In the genomic region with DNA sequence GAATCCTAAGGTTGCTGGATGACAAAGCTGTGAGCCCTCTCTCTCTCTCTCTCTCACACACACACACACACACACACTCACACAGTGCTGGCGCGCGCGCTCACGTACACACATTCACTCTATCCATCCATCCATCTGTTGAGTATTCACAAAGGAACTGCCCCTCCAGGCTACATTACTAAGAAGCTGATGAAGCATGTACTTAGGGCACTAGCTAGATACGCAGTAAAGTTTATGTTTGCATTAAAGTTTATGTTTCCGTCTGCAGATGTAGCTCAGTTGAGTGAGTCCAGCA, we compare ENCODE assay signal across 8 mouse cellular contexts. TPM values are rescaled to one million over a fixed set of nuclear protein-coding genes. Genes with fewer than 3 reads are reported as not detected.
A peak's percentile ranks its signal among the peaks of the same experiment; 100 is the strongest.
DNase-seq lines count a peak whose midpoint lies in the region; ATAC-seq and TF ChIP-seq lines count a peak whose summit lies in the region.

No protein-coding gene starts in this region.

- no peak for ATAC-seq in heart, embryonic 13.5 days (ENCODE audit: extremely low read depth, insufficient number of reproducible peaks, low FRiP score, low TSS enrichment)
- ATAC-seq in forebrain, embryonic 16.5 days, result 0 out of 2 replicates have a peak, but pooled peaks have one; percentile 4
- ATAC-seq in megakaryocyte-erythroid progenitor cell, adult 5-6 weeks (replicated peaks; ENCODE audit: low FRiP score, low TSS enrichment, poor library complexity, severe bottlenecking), result no peak

- 42% methylated on average over 7 of the region's 7 CpGs for WGBS in heart, embryonic 13.5 days
- WGBS in forebrain, embryonic 16.5 days, result 25% methylated on average over 7 of the region's 7 CpGs
- 74% methylated on average over 7 of the region's 7 CpGs for WGBS in macrophage (ENCODE audit: missing documents)

- no peak overlapping the region for H3K27ac ChIP-seq in heart, embryonic 13.5 days (replicated peaks)
- H3K27ac ChIP-seq in ES-Bruce4 (ENCODE audit: insufficient read depth, low read length) (no peak overlapping the region), macrophage (peak overlapping the region; percentile 69)
- H3K27ac ChIP-seq in forebrain, embryonic 16.5 days (ENCODE audit: low read length), result no peak overlapping the region

- peak overlapping the region; percentile 99 for H3K4me2 ChIP-seq in heart, embryonic 13.5 days
- peak overlapping the region; percentile 99 for H3K4me2 ChIP-seq in forebrain, embryonic 16.5 days (ENCODE audit: low read length)

- no peak for TF ChIP-seq CTCF in ES-Bruce4 (IDR thresholded peaks at IDR 0.05; ENCODE audit: low read depth, low read length)

- TF ChIP-seq POLR2A in ES-Bruce4 (IDR thresholded peaks at IDR 0.05; ENCODE audit: insufficient read depth, low read length), result no peak

- H3K9me3 ChIP-seq in heart, embryonic 13.5 days, result no peaks in the 10 kb centered on the region
- H3K9me3 ChIP-seq in ES-Bruce4 (replicated peaks; ENCODE audit: control insufficient read depth, insufficient read depth, low read length, poor library complexity, severe bottlenecking), result no peaks in the 10 kb centered on the region
- no peaks in the 10 kb centered on the region for H3K9me3 ChIP-seq in forebrain, embryonic 16.5 days (ENCODE audit: control insufficient read depth, low read length)

- TF ChIP-seq EP300 in ES-Bruce4 (IDR thresholded peaks at IDR 0.05; ENCODE audit: insufficient read depth, low read depth, low read length), result no peak

- H3K36me3 ChIP-seq in heart, embryonic 13.5 days, result no peaks in the 10 kb centered on the region
- H3K36me3 ChIP-seq in ES-Bruce4 (ENCODE audit: control insufficient read depth, insufficient read depth, low read length, poor library complexity, severe bottlenecking), result no peaks in the 10 kb centered on the region
- H3K36me3 ChIP-seq in forebrain, embryonic 16.5 days (ENCODE audit: control insufficient read depth, insufficient read depth), result no peaks in the 10 kb centered on the region
- no peaks in the 10 kb centered on the region for H3K36me3 ChIP-seq in macrophage (ENCODE audit: inconsistent target)

- H3K79me2 ChIP-seq in macrophage (ENCODE audit: inconsistent target), result peaks cover 18% of the 10 kb centered on the region

- intact Hi-C loops in heart, postnatal 10 days (cut with DNase I), result loop anchor here (5.0 kb wide), 1 partner anchor 144 kb away; a partner anchor contains a TSS

- H3K4me1 ChIP-seq in heart, embryonic 13.5 days, result peaks cover 18% of the 10 kb centered on the region
- no peaks in the 10 kb centered on the region for H3K4me1 ChIP-seq in ES-Bruce4 (ENCODE audit: control insufficient read depth, insufficient read depth, low read length)
- H3K4me1 ChIP-seq in forebrain, embryonic 16.5 days (replicated peaks; ENCODE audit: control insufficient read depth, insufficient read depth, low read length), result peaks cover 13% of the 10 kb centered on the region

- H3K4me3 ChIP-seq in heart, embryonic 13.5 days, result peak overlapping the region; percentile 86
- H3K4me3 ChIP-seq in ES-Bruce4 (ENCODE audit: low read depth, low read length) (peak overlapping the region; percentile 43; the same call in 1 of the 2 replicates), macrophage (ENCODE audit: inconsistent target) (peak overlapping the region; percentile 30)
- H3K4me3 ChIP-seq in forebrain, embryonic 16.5 days (replicated peaks; ENCODE audit: low read length), result peak overlapping the region; percentile 83

- H3K27me3 ChIP-seq in heart, embryonic 13.5 days (replicated peaks), result no peaks in the 10 kb centered on the region
- H3K27me3 ChIP-seq in ES-Bruce4 (ENCODE audit: control insufficient read depth, insufficient read depth, low read length, poor library complexity, severe bottlenecking), result no peaks in the 10 kb centered on the region
- H3K27me3 ChIP-seq in forebrain, embryonic 16.5 days (replicated peaks; ENCODE audit: control insufficient read depth, insufficient read depth, low read length), result no peaks in the 10 kb centered on the region

- DNase-seq in heart, postnatal 10 days, result no peak
- no peak for DNase-seq in thymus, adult 18-20 months
- no peak for DNase-seq in left cerebral cortex, adult 18-20 months (ENCODE audit: low spot score in 2 of 2)

- H3K9ac ChIP-seq in heart, embryonic 13.5 days, result peak overlapping the region; percentile 72
- H3K9ac ChIP-seq in ES-Bruce4 (ENCODE audit: low read depth, poor library complexity, severe bottlenecking), result peak overlapping the region; percentile 63
- H3K9ac ChIP-seq in forebrain, embryonic 16.5 days (replicated peaks; ENCODE audit: low read depth, low read length), result no peak overlapping the region

RNA-seq across cellular contexts. Expression of a gene that starts 0.7 kb away (rescaled TPM):
- 53.0 and 70.2 TPM in 2 replicates for polyA plus RNA-seq in heart, embryonic 13.5 days (2015; fragmentation: Nextera tagmentation; extraction: Ambion mirVana)
- total RNA-seq in heart, postnatal 10 days (2021), result 1 to 10 TPM; 3.4 to 7.1 TPM
- polyA plus RNA-seq in ES-Bruce4 (2011; ENCODE audit: insufficient read depth, insufficient read length, low read depth, missing spikeins), result 21.0 and 26.1 TPM in 2 replicates
- polyA plus RNA-seq in forebrain, embryonic 16.5 days (2015; fragmentation: Nextera tagmentation; extraction: Ambion mirVana), result 36.8 and 40.3 TPM in 2 replicates
- 1 to 10 TPM in 22 of 26 experiments, under 1 TPM in 3, not detected in 1; 0.90 to 5.5 (median 2.0) TPM for total RNA-seq in macrophage (2018; cell fraction: chromatin; rRNA removed)
- 10 to 100 TPM; 39.8 to 84.0 (median 63.6) TPM for total RNA-seq in macrophage (2018; cell fraction: cytosol; rRNA removed)
- 10 to 100 TPM in 25 of 26 experiments, 1 to 10 TPM in 1; 8.7 to 57.6 (median 26.1) TPM for total RNA-seq in macrophage (2018; cell fraction: nucleus; rRNA removed)
- polyA plus RNA-seq in macrophage (2018), result 56.1 to 133 TPM (median 86.1 TPM) in 3 replicates
- total RNA-seq in left cerebral cortex, adult 18-20 months (2021), result 10 to 100 TPM; 28.1 to 30.8 TPM
- 20.4 and 21.1 TPM in 2 replicates for total RNA-seq in megakaryocyte-erythroid progenitor cell, adult 5-6 weeks (2014; fragmentation: Nextera tagmentation)
- total RNA-seq in megakaryocyte-erythroid progenitor cell, adult 5-6 weeks (2017), result 29.5 and 40.7 TPM in 2 replicates

RNA-seq across cellular contexts. Expression of a gene that starts 7.9 kb away (rescaled TPM):
- polyA plus RNA-seq in heart, embryonic 13.5 days (2015; fragmentation: Nextera tagmentation; extraction: Ambion mirVana), result 29.2 and 30.6 TPM in 2 replicates
- 1 to 10 TPM in 1 of 2 experiments, under 1 TPM in 1; 0.45 to 2.1 TPM for total RNA-seq in heart, postnatal 10 days (2021)
- 44.0 and 55.6 TPM in 2 replicates for polyA plus RNA-seq in ES-Bruce4 (2011; ENCODE audit: insufficient read depth, insufficient read length, low read depth, missing spikeins)
- polyA plus RNA-seq in forebrain, embryonic 16.5 days (2015; fragmentation: Nextera tagmentation; extraction: Ambion mirVana), result 18.4 and 21.2 TPM in 2 replicates
- total RNA-seq in macrophage (2018; cell fraction: chromatin; rRNA removed), result 1 to 10 TPM in 20 of 26 experiments, not detected in 6; 1.4 to 8.9 (median 2.4) TPM
- total RNA-seq in macrophage (2018; cell fraction: cytosol; rRNA removed), result 1 to 10 TPM in 11 of 26 experiments, under 1 TPM in 15; 0.22 to 1.9 (median 0.87) TPM
- total RNA-seq in macrophage (2018; cell fraction: nucleus; rRNA removed), result 10 to 100 TPM in 1 of 26 experiments, 1 to 10 TPM in 15, under 1 TPM in 2, not detected in 8; 0.63 to 24.9 (median 1.8) TPM
- 1.1 to 4.8 TPM (median 2.5 TPM) in 3 replicates for polyA plus RNA-seq in macrophage (2018)
- 1 to 10 TPM; 2.4 to 3.9 TPM for total RNA-seq in left cerebral cortex, adult 18-20 months (2021)
- total RNA-seq in megakaryocyte-erythroid progenitor cell, adult 5-6 weeks (2014; fragmentation: Nextera tagmentation), result 36.0 and 78.4 TPM in 2 replicates
- total RNA-seq in megakaryocyte-erythroid progenitor cell, adult 5-6 weeks (2017), result 9.3 and 19.2 TPM in 2 replicates

RNA-seq across cellular contexts. Expression of a gene that starts 11.6 kb away (rescaled TPM):
- 3.9 and 5.1 TPM in 2 replicates for polyA plus RNA-seq in heart, embryonic 13.5 days (2015; fragmentation: Nextera tagmentation; extraction: Ambion mirVana)
- 1 to 10 TPM; 1.6 to 2.2 TPM for total RNA-seq in heart, postnatal 10 days (2021)
- polyA plus RNA-seq in ES-Bruce4 (2011; ENCODE audit: insufficient read depth, insufficient read length, low read depth, missing spikeins), result 15.3 and 15.5 TPM in 2 replicates
- 26.2 and 32.9 TPM in 2 replicates for polyA plus RNA-seq in forebrain, embryonic 16.5 days (2015; fragmentation: Nextera tagmentation; extraction: Ambion mirVana)
- total RNA-seq in macrophage (2018; cell fraction: chromatin; rRNA removed), result 1 to 10 TPM in 13 of 26 experiments, under 1 TPM in 8, not detected in 5; 0.44 to 4.1 (median 1.3) TPM
- total RNA-seq in macrophage (2018; cell fraction: cytosol; rRNA removed), result 1 to 10 TPM; 1.3 to 3.9 (median 2.1) TPM
- total RNA-seq in macrophage (2018; cell fraction: nucleus; rRNA removed), result 1 to 10 TPM in 14 of 26 experiments, under 1 TPM in 12; 0.35 to 9.0 (median 1.0) TPM
- polyA plus RNA-seq in macrophage (2018), result 1.3 to 7.1 TPM (median 2.0 TPM) in 3 replicates
- 10 to 100 TPM; 23.7 to 26.4 TPM for total RNA-seq in left cerebral cortex, adult 18-20 months (2021)
- 13.3 and 13.4 TPM in 2 replicates for total RNA-seq in megakaryocyte-erythroid progenitor cell, adult 5-6 weeks (2014; fragmentation: Nextera tagmentation)
- total RNA-seq in megakaryocyte-erythroid progenitor cell, adult 5-6 weeks (2017), result 11.4 and 11.7 TPM in 2 replicates

RNA-seq across cellular contexts. Expression of a gene that starts 14.2 kb away (rescaled TPM):
- 0.23 and 0.27 TPM in 2 replicates for polyA plus RNA-seq in heart, embryonic 13.5 days (2015; fragmentation: Nextera tagmentation; extraction: Ambion mirVana)
- total RNA-seq in heart, postnatal 10 days (2021), result under 1 TPM; 0.10 to 0.17 TPM
- 1.5 and 1.7 TPM in 2 replicates for polyA plus RNA-seq in ES-Bruce4 (2011; ENCODE audit: insufficient read depth, insufficient read length, low read depth, missing spikeins)
- polyA plus RNA-seq in forebrain, embryonic 16.5 days (2015; fragmentation: Nextera tagmentation; extraction: Ambion mirVana), result 1.7 and 2.4 TPM in 2 replicates
- total RNA-seq in macrophage (2018; cell fraction: chromatin; rRNA removed), result 1 to 10 TPM in 9 of 26 experiments, under 1 TPM in 17; 0.20 to 2.2 (median 0.70) TPM
- total RNA-seq in macrophage (2018; cell fraction: cytosol; rRNA removed), result under 1 TPM in 14 of 26 experiments, not detected in 12; 0.03 to 0.32 (median 0.05) TPM
- total RNA-seq in macrophage (2018; cell fraction: nucleus; rRNA removed), result 1 to 10 TPM in 6 of 26 experiments, under 1 TPM in 18, not detected in 2; 0.36 to 1.8 (median 0.62) TPM
- polyA plus RNA-seq in macrophage (2018), result 0.03 to 0.11 TPM in 2 of 3 replicates, not detected in the other
- total RNA-seq in left cerebral cortex, adult 18-20 months (2021), result 1 to 10 TPM; 1.6 to 4.4 TPM
- total RNA-seq in megakaryocyte-erythroid progenitor cell, adult 5-6 weeks (2014; fragmentation: Nextera tagmentation), result 1.2 and 2.1 TPM in 2 replicates
- 0.57 and 0.70 TPM in 2 replicates for total RNA-seq in megakaryocyte-erythroid progenitor cell, adult 5-6 weeks (2017)

RNA-seq across cellular contexts. Expression of a gene that starts 21.8 kb away (rescaled TPM):
- polyA plus RNA-seq in heart, embryonic 13.5 days (2015; fragmentation: Nextera tagmentation; extraction: Ambion mirVana), result 99.4 and 109 TPM in 2 replicates
- 10 to 100 TPM; 48.9 TPM for total RNA-seq in heart, postnatal 10 days (2021)
- polyA plus RNA-seq in ES-Bruce4 (2011; ENCODE audit: insufficient read depth, insufficient read length, low read depth, missing spikeins) (128 and 139 TPM in 2 replicates), macrophage (2018) (57.9 to 116 TPM (median 63.8 TPM) in 3 replicates)
- 158 and 182 TPM in 2 replicates for polyA plus RNA-seq in forebrain, embryonic 16.5 days (2015; fragmentation: Nextera tagmentation; extraction: Ambion mirVana)
- total RNA-seq in macrophage (2018; cell fraction: chromatin; rRNA removed), result 100 to 1,000 TPM; 145 to 357 (median 244) TPM
- total RNA-seq in macrophage (2018; cell fraction: cytosol; rRNA removed), result 10 to 100 TPM; 48.8 to 75.2 (median 63.5) TPM
- 100 to 1,000 TPM in 16 of 26 experiments, 10 to 100 TPM in 10; 62.7 to 207 (median 106) TPM for total RNA-seq in macrophage (2018; cell fraction: nucleus; rRNA removed)
- 10 to 100 TPM; 83.6 to 84.8 TPM for total RNA-seq in left cerebral cortex, adult 18-20 months (2021)
- total RNA-seq in megakaryocyte-erythroid progenitor cell, adult 5-6 weeks (2014; fragmentation: Nextera tagmentation), result 74.1 and 94.8 TPM in 2 replicates
- total RNA-seq in megakaryocyte-erythroid progenitor cell, adult 5-6 weeks (2017), result 81.5 and 99.2 TPM in 2 replicates

Comparison
In these comparisons a context has a peak if more than half of its experiments do, and no peak if none do; other contexts are left out.
1. H3K4me3 ChIP-seq: peak in every context shown above with its lines; median percentile 86 in heart, embryonic 13.5 days; 83 in forebrain, embryonic 16.5 days; 43 in ES-Bruce4; 30 in macrophage.